Mouse (Mus musculus) liver, embryonic 16.5 days (tissue): Measurements from ENCODE around the gene Ric8b. TPM values are rescaled to one million over a fixed set of nuclear protein-coding genes. Genes with fewer than 3 reads are reported as not detected.

Experiments used
- ATAC-seq: fragments of 200-750 bp; cut with Nextera tagmentation; 2 replicates; pipeline ENCODE4 v1.8.0; 2017; ENCODE audit warnings: low read depth, mild to moderate bottlenecking, moderate number of reproducible peaks, moderate library complexity
- H3K27ac ChIP-seq: fragments of 300-500 bp; sonication (generic); 2 replicates; pipeline ENCODE4 v1.5.1; 2014; ENCODE audit warnings: mild to moderate bottlenecking, low read length
- H3K27me3 ChIP-seq: fragments of 300-500 bp; sonication (generic); 2 replicates; pipeline ENCODE4 v1.6.1; 2014; ENCODE audit warnings: low read depth, low read length, mixed read lengths; ENCODE audit not compliant: control insufficient read depth, insufficient read depth
- H3K36me3 ChIP-seq: fragments of 300-500 bp; sonication (generic); 2 replicates; pipeline ENCODE4 v1.6.1; 2014; ENCODE audit warnings: mild to moderate bottlenecking; ENCODE audit not compliant: control insufficient read depth, insufficient read depth
- H3K4me1 ChIP-seq: fragments of 300-500 bp; sonication (generic); 2 replicates; pipeline ENCODE4 v1.6.1; 2014; ENCODE audit warnings: low read depth, low read length, mixed read lengths; ENCODE audit not compliant: control insufficient read depth
- H3K4me2 ChIP-seq: fragments of 300-500 bp; sonication (generic); 2 replicates; pipeline ENCODE4 v1.6.1; 2014; ENCODE audit warnings: low read depth, low read length, mixed read lengths
- H3K4me3 ChIP-seq: fragments of 300-500 bp; sonication (generic); 2 replicates; pipeline ENCODE4 v1.5.1; 2014; ENCODE audit warnings: low read depth, mild to moderate bottlenecking, low read length
- H3K9ac ChIP-seq: fragments of 300-500 bp; sonication (generic); 2 replicates; pipeline ENCODE4 v1.6.1; 2014; ENCODE audit warnings: low read depth, low read length
- H3K9me3 ChIP-seq: fragments of 300-500 bp; sonication (generic); replicated peaks from 2 replicates; pipeline ENCODE4 v1.6.1; 2016; ENCODE audit warnings: low read length; ENCODE audit not compliant: control insufficient read depth
- WGBS: fragments of 180-500 bp; shearing (Covaris S2); extraction: QIAGEN DNeasy Blood & Tissue Kit; methylation state at CpG from one replicate; pipeline ENCODE4 v1.1.7; 2014; ENCODE audit not compliant: insufficient replicate concordance; 5-methylcytosine and 5-hydroxymethylcytosine counted together
- polyA plus RNA-seq: library from polyadenylated mRNA; unstranded; fragments of >200 nt; fragmentation: Nextera tagmentation; extraction: Ambion mirVana; gene quantifications from 2 replicates; pipeline ENCODE4 v1.2.1, GENCODE M21; 2015

Gene Ric8b
- polyA plus RNA-seq, 1 experiment from 2014 or later, result 3.2 TPM

- ATAC-seq, result no peak
- Histone ChIP-seq H3K4me2 (no peak overlapping the region), H3K9ac (no peak overlapping the region), H3K27ac (no peak overlapping the region), H3K27me3 (no peaks in the 10 kb centered on the region), H3K4me1 (no peaks in the 10 kb centered on the region), H3K9me3 (no peaks in the 10 kb centered on the region), H3K36me3 (no peaks in the 10 kb centered on the region; the same call in 1 of the 2 replicates), H3K4me3 (no peak overlapping the region)
- 82% methylated on average over 4 of the region's 4 CpGs for WGBS
Measured at GRCm38 (mm10) chr10:84987666-84988065, 70.2 kb downstream of the Ric8b start.

- Histone ChIP-seq H3K4me1 (no peaks in the 10 kb centered on the region), H3K4me3 (no peak overlapping the region), H3K9ac (no peak overlapping the region), H3K36me3 (no peaks in the 10 kb centered on the region; the same call in 1 of the 2 replicates), H3K4me2 (no peak overlapping the region), H3K27me3 (no peaks in the 10 kb centered on the region), H3K9me3 (no peaks in the 10 kb centered on the region), H3K27ac (no peak overlapping the region)
- WGBS, result 58% methylated on average over 4 of the region's 4 CpGs
- ATAC-seq, result no peak
Measured at GRCm38 (mm10) chr10:84988650-84989049, 71.2 kb downstream of the Ric8b start.

- no peak overlapping the region for H3K9ac ChIP-seq
- H3K4me1 ChIP-seq, result no peaks in the 10 kb centered on the region
- no peak overlapping the region for H3K4me3 ChIP-seq
- no peaks in the 10 kb centered on the region; the same call in 1 of the 2 replicates for H3K36me3 ChIP-seq
- no peak overlapping the region for H3K27ac ChIP-seq
- 73% methylated on average over 4 of the region's 4 CpGs for WGBS
- no peak for ATAC-seq
- H3K4me2 ChIP-seq, result no peak overlapping the region
- no peaks in the 10 kb centered on the region for H3K9me3 ChIP-seq
- no peaks in the 10 kb centered on the region for H3K27me3 ChIP-seq
Measured at GRCm38 (mm10) chr10:84994346-84994745, 76.9 kb downstream of the Ric8b start.

- H3K4me3 ChIP-seq, result no peak overlapping the region
- no peaks in the 10 kb centered on the region for H3K9me3 ChIP-seq
- H3K36me3 ChIP-seq, result no peaks in the 10 kb centered on the region; the same call in 1 of the 2 replicates
- H3K4me1 ChIP-seq, result no peaks in the 10 kb centered on the region
- H3K9ac ChIP-seq, result no peak overlapping the region
- H3K27me3 ChIP-seq, result no peaks in the 10 kb centered on the region
- no peak for ATAC-seq
- no peak overlapping the region for H3K27ac ChIP-seq
- WGBS, result 79% methylated on average over 3 of the region's 3 CpGs
- H3K4me2 ChIP-seq, result no peak overlapping the region
Measured at GRCm38 (mm10) chr10:84994971-84995370, 77.6 kb downstream of the Ric8b start.

GRCm38 (mm10) chr10:84996366-84996765, 79.0 kb downstream of the Ric8b start:
- no peaks in the 10 kb centered on the region for H3K9me3 ChIP-seq
- no peak for ATAC-seq
- H3K4me1 ChIP-seq, result no peaks in the 10 kb centered on the region
- H3K4me3 ChIP-seq, result no peak overlapping the region
- H3K27ac ChIP-seq, result no peak overlapping the region
- no peaks in the 10 kb centered on the region; the same call in 1 of the 2 replicates for H3K36me3 ChIP-seq
- 75% methylated on average over 6 of the region's 6 CpGs for WGBS
- no peak overlapping the region for H3K4me2 ChIP-seq
- no peak overlapping the region for H3K9ac ChIP-seq
- H3K27me3 ChIP-seq, result no peaks in the 10 kb centered on the region

- Histone ChIP-seq H3K36me3 (no peaks in the 10 kb centered on the region), H3K9me3 (no peaks in the 10 kb centered on the region), H3K4me2 (no peak overlapping the region), H3K27me3 (no peaks in the 10 kb centered on the region), H3K27ac (no peak overlapping the region), H3K4me1 (no peaks in the 10 kb centered on the region), H3K4me3 (no peak overlapping the region), H3K9ac (no peak overlapping the region)
- no peak for ATAC-seq
- 60% methylated on average over 10 of the region's 10 CpGs for WGBS
Measured at GRCm38 (mm10) chr10:84997571-84998224, 80.3 kb downstream of the Ric8b start.

- WGBS, result 85% methylated on average over 1 of the region's 1 CpGs
- Histone ChIP-seq H3K4me2 (no peak overlapping the region), H3K27me3 (no peaks in the 10 kb centered on the region), H3K27ac (no peak overlapping the region), H3K36me3 (no peaks in the 10 kb centered on the region), H3K4me1 (no peaks in the 10 kb centered on the region), H3K9ac (no peak overlapping the region), H3K4me3 (no peak overlapping the region), H3K9me3 (no peaks in the 10 kb centered on the region)
- no peak for ATAC-seq
Measured at GRCm38 (mm10) chr10:84998225-84998579, 80.8 kb downstream of the Ric8b start.

GRCm38 (mm10) chr10:85001920-85002319, 84.5 kb downstream of the Ric8b start:
- Histone ChIP-seq H3K4me1 (peaks cover 8% of the 10 kb centered on the region), H3K4me3 (no peak overlapping the region), H3K9me3 (no peaks in the 10 kb centered on the region), H3K4me2 (no peak overlapping the region), H3K27ac (no peak overlapping the region), H3K27me3 (no peaks in the 10 kb centered on the region), H3K9ac (no peak overlapping the region), H3K36me3 (no peaks in the 10 kb centered on the region)
- WGBS, result 84% methylated on average over 7 of the region's 7 CpGs
- no peak for ATAC-seq

- no peak for ATAC-seq
- Histone ChIP-seq H3K4me3 (no peak overlapping the region), H3K36me3 (no peaks in the 10 kb centered on the region), H3K9ac (no peak overlapping the region), H3K9me3 (no peaks in the 10 kb centered on the region), H3K4me1 (peaks cover 16% of the 10 kb centered on the region), H3K27ac (no peak overlapping the region), H3K4me2 (no peak overlapping the region), H3K27me3 (no peaks in the 10 kb centered on the region)
- 71% methylated on average over 7 of the region's 7 CpGs for WGBS
Measured at GRCm38 (mm10) chr10:85003190-85004026, 86.0 kb downstream of the Ric8b start.
